Mouse (Mus musculus): ENCODE results near the gene 1810010H24Rik. TPM values are rescaled to one million over a fixed set of nuclear protein-coding genes. Genes with fewer than 3 reads are reported as not detected.
"Not testable (repeated sequence)": the region's sequence is repeated elsewhere in the genome, so short reads cannot be mapped to it uniquely, and the experiment has no call there.

1810010H24Rik gene
- 3.6 and 4.1 TPM in 2 replicates for polyA plus RNA-seq (2014; fragmentation: Nextera tagmentation; extraction: Ambion mirVana)

GRCm38 (mm10) chr11:107025411-107026321 is at the start of gene 1810010H24Rik:
1810010H24Rik (plus strand) TSS chr11:107025681.
- DNase-seq (ENCODE audit: low spot score, missing footprints) (peak; percentile 95), ATAC-seq (ENCODE audit: low FRiP score) (peak; percentile 26; the same call in 1 of the 2 replicates)
- no peaks in the 10 kb centered on the region for H3K9me3 ChIP-seq (ENCODE audit: control insufficient read depth, low read length)
- peak within 1 kb of the TSS; percentile 68 for H3K9ac ChIP-seq (ENCODE audit: low read length)
- H3K27ac ChIP-seq (ENCODE audit: low read depth, low read length): no peak within 1 kb of the TSS; the same call in 1 of the 2 replicates
- peaks cover 2% of the 10 kb centered on the region; the same call in 1 of the 2 replicates for H3K27me3 ChIP-seq (ENCODE audit: control insufficient read depth, insufficient read depth, low read length)
- under 1% methylated on average over 45 of the region's 45 CpGs for WGBS
- H3K4me1 ChIP-seq (ENCODE audit: control insufficient read depth, insufficient read depth, low read length): peaks cover 15% of the 10 kb centered on the region
- H3K36me3 ChIP-seq (ENCODE audit: control insufficient read depth, insufficient read depth, low read length): no peaks in the 10 kb centered on the region
- peak within 1 kb of the TSS; percentile 46 for H3K4me3 ChIP-seq (ENCODE audit: low read depth, low read length)
- H3K4me2 ChIP-seq: peak within 1 kb of the TSS; percentile 94

- Histone ChIP-seq H3K27ac (ENCODE audit: low read depth, low read length) (no peak overlapping the region), H3K9me3 (ENCODE audit: control insufficient read depth, low read length) (no peaks in the 10 kb centered on the region), H3K9ac (ENCODE audit: low read length) (no peak overlapping the region), H3K4me2 (no peak overlapping the region), H3K4me1 (ENCODE audit: control insufficient read depth, insufficient read depth, low read length) (no peaks in the 10 kb centered on the region), H3K4me3 (ENCODE audit: low read depth, low read length) (no peak overlapping the region), H3K27me3 (ENCODE audit: control insufficient read depth, insufficient read depth, low read length) (no peaks in the 10 kb centered on the region), H3K36me3 (ENCODE audit: control insufficient read depth, insufficient read depth, low read length) (no peaks in the 10 kb centered on the region)
- 86% methylated on average over 8 of the region's 8 CpGs for WGBS
- DNase-seq (ENCODE audit: low spot score, missing footprints) (no peak), ATAC-seq (ENCODE audit: low FRiP score) (no peak)
These were observed 49.3 kb upstream of the 1810010H24Rik start for GRCm38 (mm10) chr11:106976194-106976593.

GRCm38 (mm10) chr11:106980455-106980854 is 45.0 kb upstream of the 1810010H24Rik start:
- DNase-seq (ENCODE audit: low spot score, missing footprints): peak; percentile 96
- no peak for ATAC-seq (ENCODE audit: low FRiP score)
- Histone ChIP-seq H3K4me2 (no peak overlapping the region), H3K27ac (ENCODE audit: low read depth, low read length) (no peak overlapping the region), H3K4me3 (ENCODE audit: low read depth, low read length) (no peak overlapping the region), H3K4me1 (ENCODE audit: control insufficient read depth, insufficient read depth, low read length) (no peaks in the 10 kb centered on the region), H3K9ac (ENCODE audit: low read length) (no peak overlapping the region), H3K9me3 (ENCODE audit: control insufficient read depth, low read length) (no peaks in the 10 kb centered on the region), H3K27me3 (ENCODE audit: control insufficient read depth, insufficient read depth, low read length) (no peaks in the 10 kb centered on the region), H3K36me3 (ENCODE audit: control insufficient read depth, insufficient read depth, low read length) (no peaks in the 10 kb centered on the region)
- WGBS: 26% methylated on average over 7 of the region's 7 CpGs

DNA sequence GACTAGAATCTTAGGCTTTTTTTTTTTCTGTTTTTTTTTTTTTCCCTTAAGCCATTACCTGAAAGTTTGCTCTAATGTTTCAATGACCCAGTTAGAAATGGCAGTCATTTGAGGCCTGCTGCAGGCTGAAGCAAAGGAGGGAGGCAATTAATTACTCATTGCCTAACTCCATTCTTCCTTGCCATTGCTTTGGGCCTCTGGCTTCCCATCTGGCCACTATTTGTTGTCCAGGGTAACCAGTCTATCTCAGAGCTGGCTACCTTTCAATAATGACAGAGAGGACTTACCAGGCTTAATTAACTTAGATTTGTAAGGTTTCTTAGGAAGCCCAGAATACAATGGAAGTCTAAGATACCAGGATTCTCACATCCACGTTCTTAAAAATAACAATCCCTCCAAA is 43.7 kb upstream of the 1810010H24Rik start:
- ATAC-seq (ENCODE audit: low FRiP score) (no peak), DNase-seq (ENCODE audit: low spot score, missing footprints) (no peak)
- Histone ChIP-seq H3K4me1 (ENCODE audit: control insufficient read depth, insufficient read depth, low read length) (no peaks in the 10 kb centered on the region), H3K27me3 (ENCODE audit: control insufficient read depth, insufficient read depth, low read length) (no peaks in the 10 kb centered on the region), H3K9ac (ENCODE audit: low read length) (no peak overlapping the region), H3K4me2 (no peak overlapping the region), H3K36me3 (ENCODE audit: control insufficient read depth, insufficient read depth, low read length) (no peaks in the 10 kb centered on the region), H3K9me3 (ENCODE audit: control insufficient read depth, low read length) (no peaks in the 10 kb centered on the region), H3K4me3 (ENCODE audit: low read depth, low read length) (no peak overlapping the region), H3K27ac (ENCODE audit: low read depth, low read length) (no peak overlapping the region)
- 41% methylated on average over 1 of the region's 1 CpGs for WGBS

DNA sequence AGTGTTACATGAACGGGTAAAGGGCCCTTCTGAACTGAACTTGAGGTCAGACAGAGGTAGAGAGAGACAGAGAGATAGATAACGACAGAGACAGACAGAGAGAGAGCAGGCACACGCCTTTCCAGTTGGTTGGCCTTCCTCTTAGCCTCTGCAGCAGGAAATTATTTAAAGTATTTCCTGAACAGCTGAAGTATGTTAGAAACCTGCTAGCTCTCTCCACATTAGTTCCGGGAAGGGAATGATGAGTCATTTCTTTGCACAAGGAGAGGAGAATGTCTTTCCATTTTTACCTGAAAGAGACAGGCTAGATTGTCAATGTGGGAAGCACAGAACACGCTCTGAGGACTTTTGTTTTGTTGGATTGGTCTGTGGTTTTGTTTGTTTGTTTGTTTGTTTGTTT is 43.1 kb upstream of the 1810010H24Rik start:
- no peaks in the 10 kb centered on the region for H3K9me3 ChIP-seq (ENCODE audit: control insufficient read depth, low read length)
- DNase-seq (ENCODE audit: low spot score, missing footprints) (no peak), ATAC-seq (ENCODE audit: low FRiP score) (no peak)
- H3K4me2 ChIP-seq: no peak overlapping the region
- no peaks in the 10 kb centered on the region for H3K4me1 ChIP-seq (ENCODE audit: control insufficient read depth, insufficient read depth, low read length)
- H3K4me3 ChIP-seq (ENCODE audit: low read depth, low read length): no peak overlapping the region
- no peak overlapping the region for H3K9ac ChIP-seq (ENCODE audit: low read length)
- 66% methylated on average over 5 of the region's 5 CpGs for WGBS
- H3K27ac ChIP-seq (ENCODE audit: low read depth, low read length): no peak overlapping the region
- 0 out of 2 replicates have a peak, but pooled peaks cover 3% of the 10 kb centered on the region for H3K36me3 ChIP-seq (ENCODE audit: control insufficient read depth, insufficient read depth, low read length)
- H3K27me3 ChIP-seq (ENCODE audit: control insufficient read depth, insufficient read depth, low read length): no peaks in the 10 kb centered on the region

- H3K4me3 ChIP-seq (ENCODE audit: low read depth, low read length); H3K9me3 ChIP-seq (ENCODE audit: control insufficient read depth, low read length); H3K27ac ChIP-seq (ENCODE audit: low read depth, low read length); H3K4me1 ChIP-seq (ENCODE audit: control insufficient read depth, insufficient read depth, low read length); H3K4me2 ChIP-seq; H3K27me3 ChIP-seq (ENCODE audit: control insufficient read depth, insufficient read depth, low read length); H3K9ac ChIP-seq (ENCODE audit: low read length); H3K36me3 ChIP-seq (ENCODE audit: control insufficient read depth, insufficient read depth, low read length); ATAC-seq (ENCODE audit: low FRiP score); DNase-seq (ENCODE audit: low spot score, missing footprints): not testable (repeated sequence)
- 91% methylated on average over 9 of the region's 9 CpGs for WGBS
These were observed 39.4 kb upstream of the 1810010H24Rik start for GRCm38 (mm10) chr11:106985979-106986604.

- Histone ChIP-seq H3K36me3 (ENCODE audit: control insufficient read depth, insufficient read depth, low read length) (peaks cover 14% of the 10 kb centered on the region), H3K9me3 (ENCODE audit: control insufficient read depth, low read length) (no peaks in the 10 kb centered on the region), H3K4me1 (ENCODE audit: control insufficient read depth, insufficient read depth, low read length) (no peaks in the 10 kb centered on the region), H3K9ac (ENCODE audit: low read length) (no peak overlapping the region), H3K27me3 (ENCODE audit: control insufficient read depth, insufficient read depth, low read length) (no peaks in the 10 kb centered on the region), H3K4me2 (no peak overlapping the region), H3K27ac (ENCODE audit: low read depth, low read length) (no peak overlapping the region), H3K4me3 (ENCODE audit: low read depth, low read length) (no peak overlapping the region)
- 88% methylated on average over 2 of the region's 2 CpGs for WGBS
- ATAC-seq (ENCODE audit: low FRiP score) (no peak), DNase-seq (ENCODE audit: low spot score, missing footprints) (no peak)
These were observed 38.1 kb upstream of the 1810010H24Rik start for GRCm38 (mm10) chr11:106987384-106987783.

- no peak for DNase-seq (ENCODE audit: low spot score, missing footprints)
- no peak overlapping the region for H3K4me3 ChIP-seq (ENCODE audit: low read depth, low read length)
- WGBS: 89% methylated on average over 3 of the region's 3 CpGs
- peaks cover 32% of the 10 kb centered on the region for H3K36me3 ChIP-seq (ENCODE audit: control insufficient read depth, insufficient read depth, low read length)
- H3K4me2 ChIP-seq: no peak overlapping the region
- no peaks in the 10 kb centered on the region for H3K27me3 ChIP-seq (ENCODE audit: control insufficient read depth, insufficient read depth, low read length)
- H3K4me1 ChIP-seq (ENCODE audit: control insufficient read depth, insufficient read depth, low read length): peaks cover 4% of the 10 kb centered on the region; the same call in 1 of the 2 replicates
- no peaks in the 10 kb centered on the region for H3K9me3 ChIP-seq (ENCODE audit: control insufficient read depth, low read length)
- no peak overlapping the region for H3K9ac ChIP-seq (ENCODE audit: low read length)
- no peak overlapping the region for H3K27ac ChIP-seq (ENCODE audit: low read depth, low read length)
- ATAC-seq (ENCODE audit: low FRiP score): no peak
These were observed 31.0 kb upstream of the 1810010H24Rik start for GRCm38 (mm10) chr11:106994246-106995085.

All from midbrain, embryonic 11.5 days (tissue).